Mouse (Mus musculus) cerebellum, postnatal 36 days (tissue): ENCODE measurements around the gene Dnajc8.
"Not testable (repeated sequence)": the region's sequence is repeated elsewhere in the genome, so short reads cannot be mapped to it uniquely, and the experiment has no call there.

ENCODE experiments used
- DNase-seq, 2 experiments: peaks; one replicate each; pipeline ENCODE4 v3.0.0; 2021 to 2022; ENCODE audit warnings: mixed read lengths in 2 of 2

Gene Dnajc8

DNA sequence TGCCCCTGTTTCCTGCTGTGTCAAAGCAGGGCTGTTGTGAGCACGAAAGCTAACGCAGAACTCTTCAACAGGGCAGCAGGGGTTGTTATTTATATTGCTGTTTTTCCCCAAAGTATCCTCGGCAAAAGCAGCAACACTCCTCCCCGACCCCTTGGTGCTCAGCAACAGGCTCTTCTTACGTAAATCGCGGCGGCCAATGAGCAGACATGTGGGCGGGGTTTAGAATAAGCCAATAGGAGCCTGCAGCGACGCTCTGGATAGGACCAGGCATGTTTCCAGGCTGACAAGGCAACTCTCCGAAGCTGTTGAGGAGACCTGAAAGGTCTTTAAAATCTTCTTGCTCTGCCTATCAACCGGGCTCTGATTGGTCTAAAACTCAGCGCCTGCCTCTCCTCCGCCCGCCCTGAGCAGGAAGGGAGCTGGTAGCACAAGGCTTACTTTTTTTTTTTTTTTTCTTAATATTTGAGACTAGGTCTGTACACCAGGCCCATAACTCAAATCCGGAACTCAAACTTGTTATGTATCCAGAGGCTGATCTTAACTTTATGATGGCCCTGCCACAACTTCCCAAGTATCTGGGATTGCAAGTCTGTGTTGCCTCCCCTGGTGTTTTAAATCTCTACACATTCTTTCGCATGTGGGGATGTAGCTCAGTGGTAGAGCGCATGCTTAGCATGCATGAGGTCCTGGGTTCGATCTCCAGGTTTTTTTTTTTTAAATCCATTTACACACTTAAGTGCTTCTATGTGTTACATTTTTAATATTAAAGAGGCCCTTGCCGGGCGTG lies 19.8 kb upstream of the Dnajc8 start:
- peak; percentile 84 to 85 for DNase-seq

DNA sequence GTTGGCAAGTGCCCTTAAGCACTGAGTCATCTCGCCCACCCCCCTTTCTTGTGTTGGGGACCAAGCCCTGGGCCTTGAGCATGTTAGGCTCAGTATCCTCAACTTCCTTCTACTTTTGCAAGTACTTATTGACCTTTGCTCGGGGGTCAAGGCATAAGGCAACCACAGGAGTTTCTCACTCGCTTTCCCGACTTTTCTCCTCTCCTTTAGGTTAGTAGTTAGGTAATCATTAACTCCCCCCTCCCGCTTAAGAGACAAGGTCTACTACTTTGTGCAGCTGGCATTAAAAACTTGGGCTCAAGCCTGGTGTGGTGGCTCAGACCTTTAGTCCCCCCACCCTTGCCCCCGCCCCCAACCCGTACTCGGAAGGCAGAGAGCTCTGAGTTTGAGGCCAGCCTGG lies 17.3 kb upstream of the Dnajc8 start:
- no peak for DNase-seq

DNA sequence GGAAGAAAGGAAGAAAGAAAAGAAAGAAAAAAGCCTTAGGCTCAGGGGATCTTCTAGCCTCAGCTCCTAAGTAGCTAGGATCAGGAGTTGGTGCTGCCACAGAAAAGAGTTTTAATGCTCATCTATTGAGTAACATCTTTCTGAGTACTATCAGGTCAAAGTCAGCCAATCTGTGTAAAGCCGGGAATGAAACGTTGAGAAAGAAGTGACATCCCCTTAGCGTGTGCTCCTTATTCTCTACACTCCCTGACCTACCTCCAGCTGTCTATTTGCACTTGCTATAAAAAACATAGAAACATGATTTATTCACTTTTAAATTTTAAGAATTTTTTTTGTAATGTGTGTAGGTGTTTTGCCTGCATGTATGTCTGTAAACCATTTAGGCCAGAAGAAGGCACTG lies 16.2 kb upstream of the Dnajc8 start:
- DNase-seq: no peak

DNA sequence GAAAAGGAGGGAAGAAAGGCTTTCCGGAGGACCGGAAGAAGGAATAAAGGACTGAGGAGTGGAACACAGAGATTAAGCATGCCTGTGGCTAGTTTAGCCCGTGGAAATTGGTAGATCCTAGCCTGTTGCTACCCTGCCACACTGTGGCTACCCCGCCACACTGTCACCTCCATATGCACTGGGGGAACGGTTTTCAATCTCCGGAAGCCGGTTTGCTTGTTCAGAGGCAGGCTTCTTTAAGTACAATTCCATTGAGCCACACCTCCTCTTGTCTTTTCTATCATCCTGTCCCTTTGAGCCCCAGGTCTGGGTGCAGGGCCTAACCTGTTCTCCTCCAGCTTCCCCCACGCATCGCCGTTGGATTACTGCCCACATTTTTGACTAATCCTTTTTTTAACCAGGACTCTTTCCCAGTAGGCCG lies 11.0 kb upstream of the Dnajc8 start:
- DNase-seq: no peak

DNA sequence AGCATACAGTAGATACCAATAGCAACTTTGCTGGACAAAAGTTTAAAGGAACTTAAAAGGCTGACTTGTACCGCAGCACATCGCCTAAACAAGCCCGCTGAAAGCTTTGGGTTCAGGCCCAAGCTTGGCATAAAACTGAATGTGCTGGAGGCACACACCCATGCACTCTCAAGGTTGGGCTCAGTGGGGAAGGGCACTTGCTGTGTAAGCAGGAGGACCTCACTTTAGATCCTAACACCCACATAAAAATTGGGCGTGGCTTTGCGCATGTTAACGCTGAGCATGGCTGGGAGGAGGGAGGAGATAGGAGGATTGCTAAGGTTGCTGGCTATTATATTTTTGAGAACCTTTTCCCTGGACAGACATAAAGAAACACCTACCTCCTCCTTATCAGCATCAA lies 10.5 kb upstream of the Dnajc8 start:
- DNase-seq: no peak

DNA sequence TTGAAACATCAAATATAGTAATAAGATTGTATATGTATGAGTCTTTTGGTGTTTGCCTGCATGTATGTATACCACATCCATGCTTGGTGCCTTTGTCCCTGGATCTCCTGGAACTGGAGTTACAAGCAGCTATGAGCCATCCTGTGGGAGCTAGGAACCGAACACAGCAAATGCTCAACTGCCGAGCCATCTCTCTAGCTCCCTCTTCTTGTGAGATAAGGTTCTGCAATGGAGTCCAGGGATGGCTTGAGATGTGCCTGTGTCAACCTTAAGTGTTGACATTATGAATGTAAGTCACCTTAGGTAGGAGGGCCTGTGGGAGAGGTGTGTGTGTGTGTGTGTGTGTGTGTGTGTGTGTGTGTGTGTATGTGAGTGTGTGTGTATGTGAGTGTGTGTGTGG lies 8.7 kb upstream of the Dnajc8 start:
- DNase-seq: no peak

DNA sequence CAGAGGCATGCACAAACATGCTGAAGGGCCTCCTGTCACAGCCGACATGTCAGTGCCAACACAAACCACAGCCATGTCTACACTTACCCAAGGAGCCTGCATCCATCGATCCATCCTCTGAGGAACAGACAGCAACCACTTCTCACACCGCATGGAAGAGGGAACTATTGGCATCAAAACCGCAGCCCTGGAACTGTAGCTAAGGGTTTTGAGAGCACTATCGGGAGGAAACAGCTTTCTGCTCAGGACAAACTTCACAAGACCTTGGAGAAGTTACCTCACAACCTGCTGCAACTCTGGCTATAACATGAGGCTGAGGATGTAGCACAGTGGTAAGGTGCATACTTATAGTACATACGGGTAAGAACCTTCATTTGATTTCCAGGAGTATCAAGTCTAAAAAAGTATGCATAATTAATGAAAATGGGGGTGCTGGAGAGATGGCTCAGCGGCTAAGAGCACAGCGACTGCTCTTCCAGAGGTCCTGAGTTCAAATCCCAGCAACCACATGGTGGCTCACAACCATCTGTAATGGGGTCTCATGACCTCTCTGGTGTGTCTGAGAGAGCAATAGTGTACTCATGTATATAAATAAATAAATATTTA lies 7.3 kb upstream of the Dnajc8 start:
- DNase-seq: no peak

DNA sequence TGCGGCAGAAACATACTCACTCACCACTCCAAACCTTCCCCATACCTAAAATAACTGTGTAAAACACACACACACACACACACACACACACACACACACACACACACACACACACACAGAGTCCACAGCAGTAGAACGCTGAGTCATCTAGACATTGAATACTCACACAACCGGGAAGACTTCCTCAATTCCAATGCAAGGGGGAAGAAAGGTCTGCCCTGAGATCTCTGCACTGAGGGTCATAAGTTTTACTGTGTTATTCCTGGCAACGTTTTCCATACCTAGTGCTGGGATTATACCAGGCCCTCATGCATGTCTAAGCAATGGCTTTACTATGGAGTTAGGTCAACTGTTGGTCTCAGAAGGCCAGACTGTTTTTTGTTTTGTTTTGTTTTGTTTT lies 6.0 kb upstream of the Dnajc8 start:
- no peak for DNase-seq

DNA sequence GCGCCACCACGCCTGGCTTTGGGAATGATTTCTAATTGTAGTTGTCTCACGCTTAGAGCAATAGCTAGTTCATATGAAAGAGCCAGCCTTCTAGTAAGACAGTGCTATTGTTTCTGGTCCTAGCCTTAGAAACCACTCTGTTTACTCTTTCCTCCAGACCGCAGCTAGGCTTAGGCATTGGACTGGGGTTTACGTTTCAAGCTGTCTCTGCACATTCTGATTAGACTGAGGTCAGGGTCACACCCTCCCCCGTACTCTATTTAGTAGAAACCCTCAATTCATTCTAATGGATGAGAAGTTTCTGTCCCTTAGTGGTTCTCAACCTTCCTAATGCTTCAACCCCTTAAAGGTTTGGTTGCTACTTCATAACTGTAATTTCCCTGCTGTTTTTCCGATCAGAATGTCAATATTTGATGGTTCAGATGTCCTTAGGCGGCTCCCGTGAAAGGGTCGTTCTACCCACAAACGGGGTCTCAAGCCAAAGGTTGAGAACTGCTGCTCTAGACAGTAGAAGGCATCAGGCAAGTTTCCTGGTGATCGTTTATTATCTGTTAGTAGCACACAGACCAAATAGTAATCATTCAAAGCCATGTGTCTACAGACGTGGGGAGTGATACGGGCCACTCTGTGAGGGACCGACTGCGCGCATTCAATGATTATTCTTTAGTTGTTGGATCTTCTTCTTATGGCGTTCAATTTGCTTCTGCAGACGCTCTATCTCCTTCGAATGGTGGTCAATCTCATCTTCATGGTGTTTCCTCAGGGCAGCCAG lies 5.1 kb upstream of the Dnajc8 start:
- no peak for DNase-seq

DNA sequence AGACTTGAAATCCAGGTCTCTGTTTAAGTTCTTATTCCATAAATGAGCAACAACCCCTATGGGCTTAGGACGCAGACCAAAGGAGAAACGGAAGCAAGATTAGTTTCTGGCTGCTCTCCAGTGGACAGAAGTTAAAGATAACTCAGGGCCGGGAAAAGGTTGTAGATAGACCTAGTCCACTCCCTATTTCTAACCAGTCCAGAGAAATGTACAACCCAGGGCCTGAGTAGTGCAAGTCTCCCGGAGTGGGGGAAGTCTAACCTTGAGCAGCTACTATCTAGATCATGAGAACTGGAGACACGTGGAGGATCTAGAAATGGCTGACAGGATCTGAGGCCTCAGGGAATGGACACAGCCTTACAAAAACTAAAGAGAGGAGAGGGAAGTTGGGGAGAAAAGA lies 2.9 kb upstream of the Dnajc8 start:
- no peak for DNase-seq

DNA sequence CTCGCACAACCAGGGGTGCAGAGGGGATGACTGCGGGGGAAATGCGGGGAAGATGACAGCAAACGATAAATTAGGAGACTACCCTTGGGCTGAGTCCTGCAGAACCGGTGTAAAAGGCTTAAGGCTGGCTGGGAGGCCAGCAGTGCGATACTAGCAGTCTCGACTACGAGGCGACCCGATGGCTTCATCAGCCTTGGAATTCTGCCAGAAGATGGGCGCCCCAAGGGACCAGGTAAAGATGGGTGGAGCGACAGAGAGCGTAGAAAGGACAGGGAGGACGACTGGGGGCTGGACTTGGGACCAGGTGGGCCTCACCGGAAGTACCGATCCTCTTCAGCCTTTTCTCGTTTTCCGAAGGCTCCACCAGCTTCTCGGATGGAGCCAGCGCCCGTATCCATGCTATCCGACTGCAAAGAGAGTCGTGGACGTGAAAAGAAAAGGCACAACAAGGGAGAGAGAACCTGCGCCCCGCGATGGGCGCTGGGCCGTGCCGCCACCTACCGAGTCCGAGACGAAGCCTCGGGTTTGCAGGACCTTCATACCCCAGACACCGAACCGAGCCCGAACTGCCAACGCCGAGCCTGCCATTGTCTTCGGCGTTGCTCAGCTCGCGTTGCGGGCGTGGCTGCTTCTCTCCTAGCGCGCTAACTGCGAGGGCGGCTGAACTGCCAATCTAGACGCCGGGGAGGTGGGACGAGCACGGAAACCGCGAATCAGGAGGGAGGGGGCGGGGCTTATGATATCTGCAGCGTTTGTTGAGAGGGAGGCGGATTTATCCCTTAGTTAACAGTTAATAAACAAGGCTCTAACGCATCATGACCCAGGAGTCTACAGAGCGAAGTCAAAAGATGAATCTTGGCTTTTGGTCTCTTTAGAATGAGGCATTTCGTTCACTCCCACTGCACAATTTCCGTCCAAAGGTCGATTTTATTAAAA lies 2.1 kb upstream of the Dnajc8 start, which contains the start of gene Atpif1:
Gene Atpif1, minus strand, starts transcription at position 679 of the 936 bp plus-strand sequence.
- peak; percentile 88 to 91 for DNase-seq

DNA sequence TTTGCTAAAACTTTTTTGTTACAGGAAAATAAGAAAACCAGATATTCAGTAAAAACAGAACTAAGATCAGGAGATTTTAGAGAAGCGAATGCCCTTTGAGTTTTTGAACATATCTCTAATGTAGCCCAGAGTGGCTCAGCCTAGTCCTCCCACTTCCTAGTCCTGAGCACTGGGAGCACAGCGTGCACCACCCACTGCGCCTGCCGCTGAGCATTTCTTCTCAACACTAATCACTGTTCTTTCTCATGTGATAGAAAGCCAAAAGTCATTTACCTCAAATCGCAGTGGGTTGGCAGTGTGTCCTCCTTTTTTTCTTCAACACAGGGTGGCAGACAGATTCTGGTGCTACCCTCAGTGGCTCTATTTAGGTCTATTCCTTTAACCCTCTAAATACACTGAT lies 4.1 kb downstream of the Dnajc8 start:
- no peak for DNase-seq

DNA sequence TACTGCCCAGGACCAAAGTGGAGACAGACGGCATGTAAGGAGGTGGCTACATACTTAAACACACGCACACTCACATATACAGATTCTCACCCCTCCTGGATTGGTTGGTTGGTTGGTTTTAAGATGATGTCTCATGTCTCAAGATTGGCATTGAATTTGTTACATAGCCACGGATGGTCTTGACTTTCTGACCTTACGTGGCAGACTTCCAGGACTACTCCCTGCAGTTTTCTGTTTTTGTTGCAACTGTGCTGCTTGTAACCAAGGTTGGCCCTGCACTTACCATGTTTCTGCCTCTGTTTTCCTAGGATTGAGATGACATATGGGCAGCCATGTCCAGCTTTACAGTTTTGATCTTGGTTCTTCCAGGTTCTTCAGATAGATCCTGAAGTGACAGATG lies 6.1 kb downstream of the Dnajc8 start:
- DNase-seq: no peak

DNA sequence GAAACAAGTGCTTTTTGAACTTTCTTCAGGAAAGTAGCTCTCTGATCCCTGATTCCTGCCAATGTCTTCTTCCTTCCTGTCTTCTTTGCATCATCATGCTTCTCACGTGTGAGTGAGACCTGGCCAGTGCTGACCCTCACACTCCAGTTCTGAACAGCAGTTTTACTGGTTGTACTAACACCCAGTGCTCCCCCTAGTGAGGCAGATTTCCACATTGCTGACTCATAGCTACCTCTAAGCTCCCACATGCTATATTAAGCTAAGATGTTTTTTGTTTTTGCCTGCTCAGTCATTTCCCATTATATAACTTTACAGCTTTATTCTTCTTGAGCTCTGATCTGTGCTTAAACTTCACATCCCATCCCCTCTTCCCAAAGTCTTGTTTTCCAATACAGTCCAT lies 7.4 kb downstream of the Dnajc8 start:
- no peak for DNase-seq

DNA sequence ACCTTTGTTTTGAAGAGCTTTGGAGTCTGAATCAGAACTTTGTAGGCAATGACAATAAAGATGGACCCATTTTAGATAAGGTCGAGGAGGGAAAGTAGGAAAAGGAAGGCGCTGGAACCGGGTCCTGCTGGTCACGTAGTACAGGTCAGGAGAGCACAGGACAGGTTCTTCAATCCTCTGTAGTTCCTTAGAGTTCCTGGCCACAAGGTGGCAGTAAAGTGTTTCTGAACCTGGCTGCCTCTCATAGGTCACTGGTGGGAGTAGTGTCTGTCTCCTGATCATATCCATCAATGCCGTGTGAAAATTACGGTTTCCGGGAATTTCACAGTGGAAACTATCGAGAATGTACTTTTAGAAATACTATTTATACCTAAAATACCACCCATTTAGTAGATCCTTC lies 10.5 kb downstream of the Dnajc8 start:
- peak; percentile 54 to 77 for DNase-seq

DNA sequence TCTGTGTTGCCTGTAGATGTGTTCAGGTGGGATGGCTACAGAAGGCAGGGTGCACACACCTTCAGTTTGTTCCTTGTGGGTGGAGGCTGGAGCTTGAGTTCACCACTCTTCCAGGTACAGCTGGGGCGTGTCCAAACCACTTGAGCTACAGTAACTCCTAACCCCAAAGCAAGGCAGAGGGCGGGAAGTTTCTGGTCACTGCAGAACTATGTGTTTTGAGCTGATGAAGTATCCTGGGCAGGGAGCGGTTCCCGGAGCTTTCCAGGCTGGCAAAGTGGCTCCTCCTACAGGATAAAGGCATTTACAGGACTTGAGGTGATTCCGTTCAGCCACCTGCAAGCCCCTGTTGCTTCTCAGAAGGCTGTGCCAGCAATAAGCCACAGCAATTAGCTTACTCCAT lies 18.9 kb downstream of the Dnajc8 start:
- DNase-seq: no peak

DNA sequence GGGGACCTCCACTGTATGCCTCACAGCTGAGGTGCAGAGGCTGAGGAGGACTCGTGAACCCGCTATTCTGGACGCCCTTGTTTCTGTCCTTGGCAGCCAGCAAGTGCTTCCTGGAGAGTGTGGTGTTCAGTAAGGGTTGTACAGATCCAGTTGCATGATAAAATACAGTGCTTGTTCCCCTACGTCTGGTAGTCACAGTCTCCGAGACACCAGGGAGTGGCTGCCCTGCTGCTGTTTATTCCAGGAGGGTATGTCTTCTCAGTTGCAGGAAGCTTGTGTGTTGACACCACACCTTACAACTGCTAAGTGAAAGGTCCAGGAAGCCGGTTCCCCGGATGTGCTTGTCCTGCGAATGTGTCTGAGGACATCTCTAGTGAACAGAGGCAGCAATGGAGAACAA lies 19.3 kb downstream of the Dnajc8 start:
- DNase-seq: no peak

DNA sequence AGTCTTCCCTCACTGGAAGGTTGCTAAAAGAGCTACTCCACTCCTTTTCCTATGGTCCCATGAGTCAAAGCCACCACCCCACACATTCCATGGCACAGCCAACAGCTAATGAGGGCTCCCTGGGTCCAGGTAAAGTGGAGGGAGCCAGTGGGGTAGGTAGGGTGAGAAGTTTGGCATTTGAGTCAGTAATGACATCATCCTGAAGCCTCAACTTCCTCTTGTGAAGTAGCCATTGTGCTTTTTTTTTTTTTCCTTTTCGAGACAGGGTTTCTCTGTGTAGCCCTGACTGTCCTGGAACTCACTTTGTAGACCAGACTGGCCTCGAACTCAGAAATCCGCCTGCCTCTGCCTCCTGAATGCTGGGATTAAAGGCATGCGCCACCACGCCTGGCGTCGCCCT lies 20.2 kb downstream of the Dnajc8 start:
- DNase-seq: not testable (repeated sequence)

DNA sequence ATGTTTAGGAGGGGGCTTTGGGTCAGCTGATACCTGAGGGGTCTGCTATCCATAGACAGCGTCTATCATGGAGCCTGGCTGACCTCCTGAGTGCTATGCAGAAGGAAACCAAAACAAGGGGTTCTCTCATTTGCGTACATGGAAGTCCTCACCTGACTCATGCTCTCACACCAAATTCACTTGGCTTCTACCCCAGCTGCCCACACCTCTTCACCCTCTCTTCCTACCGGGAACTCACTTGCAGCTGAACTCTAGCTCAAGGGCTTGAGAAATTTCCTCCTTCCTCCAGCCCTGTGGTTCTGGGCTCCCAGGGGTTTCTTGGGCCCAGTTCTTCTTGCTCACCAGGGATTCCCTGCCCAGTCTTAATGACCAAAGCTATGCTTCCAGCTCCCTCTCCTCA lies 27.9 kb downstream of the Dnajc8 start:
- no peak for DNase-seq

DNA sequence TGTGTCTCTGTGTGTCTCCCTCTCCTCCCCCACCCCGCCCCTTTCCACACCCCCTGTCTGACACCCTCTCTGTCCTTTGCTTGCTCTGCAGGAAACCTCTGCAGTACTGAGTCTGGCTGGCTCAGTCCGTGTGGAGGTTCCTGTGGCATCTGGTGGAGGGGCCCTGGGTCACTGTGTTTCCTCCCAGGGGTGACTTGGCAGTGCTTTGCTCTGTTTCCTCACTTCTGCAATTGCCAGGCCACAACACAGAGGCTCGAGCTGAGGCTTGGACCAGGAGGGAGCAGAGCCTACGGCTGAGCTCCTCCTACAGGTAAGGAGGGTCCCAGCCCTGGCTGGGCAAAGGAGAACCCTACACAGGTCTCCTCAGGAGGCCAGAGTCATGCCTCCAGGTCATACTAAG lies 28.6 kb downstream of the Dnajc8 start, which contains the start of gene Ptafr:
Gene Ptafr, plus strand, starts transcription at position 103 of the 400 bp plus-strand sequence.
- DNase-seq: no peak

DNA sequence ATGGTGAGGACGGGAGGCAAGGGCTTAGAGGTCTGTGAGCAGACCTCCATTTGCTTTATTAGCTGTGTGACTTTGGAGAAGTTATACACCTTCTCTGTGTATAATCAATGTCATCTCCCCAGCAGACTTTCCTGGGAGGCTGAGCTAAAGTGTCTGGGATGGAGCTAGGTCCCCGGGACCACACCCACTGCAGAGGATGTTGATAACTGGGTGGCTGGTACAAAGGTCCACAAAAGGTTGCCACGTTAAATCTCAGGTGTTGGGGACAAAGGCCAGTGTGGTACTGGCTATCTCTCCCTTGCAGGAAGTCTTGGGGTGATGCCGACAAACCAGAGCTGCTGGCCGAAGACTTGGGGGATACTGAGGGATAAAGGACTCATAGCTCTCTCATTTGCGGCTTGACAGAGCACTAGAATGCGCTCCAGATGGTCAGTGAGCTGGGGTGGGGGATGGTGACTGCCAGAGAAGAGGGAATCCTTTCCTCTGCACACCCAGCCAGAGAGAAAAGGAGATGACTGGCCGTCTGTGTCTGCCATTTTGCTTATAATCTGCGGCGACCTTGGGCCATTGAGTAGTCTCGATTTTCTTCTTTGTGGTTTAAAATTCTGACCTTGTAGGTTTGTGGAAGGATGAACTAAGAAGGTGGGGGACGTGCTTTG lies 29.9 kb downstream of the Dnajc8 start:
- peak in 1 of 2 experiments; percentile 29 for DNase-seq

DNA sequence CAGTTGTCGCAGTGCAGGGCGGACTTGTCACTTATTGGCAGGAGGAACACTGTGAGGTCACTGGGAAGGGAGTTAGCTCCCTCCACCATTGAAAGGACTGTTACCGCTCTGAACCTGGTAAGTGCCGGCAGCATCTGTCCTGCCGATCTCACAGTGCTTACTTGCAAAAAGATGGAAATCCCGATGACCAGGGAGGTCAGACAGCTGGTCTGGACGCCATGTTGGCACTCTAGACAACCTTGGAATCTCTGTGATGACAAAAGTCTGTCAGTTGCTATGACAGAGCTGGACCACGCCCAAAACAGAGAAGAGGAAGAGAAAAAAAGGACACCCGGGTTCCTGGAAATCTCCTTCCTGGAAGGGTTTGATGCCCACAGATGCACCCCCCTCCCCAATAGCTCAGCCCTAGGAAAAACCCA lies 32.0 kb downstream of the Dnajc8 start:
- DNase-seq: no peak
